Mouse (Mus musculus) CD8-positive naive resting alpha-beta T cell, adult 2 months (primary cell): ENCODE data around the gene Qpctl.
"Not testable (repeated sequence)": the region's sequence is repeated elsewhere in the genome, so short reads cannot be mapped to it uniquely, and the experiment has no call there.

Experiments
- DNase-seq, 2 experiments: peaks; one replicate each; pipeline ENCODE4 v3.0.0; 2022; ENCODE audit warnings: low read depth in 2 of 2, low spot score in 2 of 2

Qpctl gene

GRCm38 (mm10) chr7:19164189-19164588, 15.1 kb upstream of the Qpctl start:
- no peak for DNase-seq

DNA sequence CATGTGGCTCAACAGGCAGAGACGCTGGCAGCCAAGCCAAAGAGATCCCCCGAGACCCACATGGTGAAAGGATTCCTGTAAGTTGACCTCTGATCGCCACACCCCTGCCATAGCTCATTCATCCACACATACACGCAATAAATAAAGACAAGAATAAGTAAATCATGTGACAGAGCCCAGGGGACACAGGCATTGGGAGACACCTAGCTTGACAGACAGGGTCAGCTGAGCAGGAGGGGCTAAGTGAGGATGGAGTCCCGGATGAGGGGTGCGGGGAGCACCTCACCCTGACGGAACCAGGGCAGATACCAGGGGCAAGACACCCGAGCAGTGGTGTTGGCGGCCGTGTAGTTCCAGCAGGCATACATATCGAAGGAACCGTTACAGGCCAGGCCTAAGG, 14.7 kb upstream of the Qpctl start:
- no peak for DNase-seq

GRCm38 (mm10) chr7:19162928-19163327, 13.8 kb upstream of the Qpctl start:
- no peak for DNase-seq

GRCm38 (mm10) chr7:19160115-19160514, 11.0 kb upstream of the Qpctl start:
- DNase-seq, result no peak

DNA sequence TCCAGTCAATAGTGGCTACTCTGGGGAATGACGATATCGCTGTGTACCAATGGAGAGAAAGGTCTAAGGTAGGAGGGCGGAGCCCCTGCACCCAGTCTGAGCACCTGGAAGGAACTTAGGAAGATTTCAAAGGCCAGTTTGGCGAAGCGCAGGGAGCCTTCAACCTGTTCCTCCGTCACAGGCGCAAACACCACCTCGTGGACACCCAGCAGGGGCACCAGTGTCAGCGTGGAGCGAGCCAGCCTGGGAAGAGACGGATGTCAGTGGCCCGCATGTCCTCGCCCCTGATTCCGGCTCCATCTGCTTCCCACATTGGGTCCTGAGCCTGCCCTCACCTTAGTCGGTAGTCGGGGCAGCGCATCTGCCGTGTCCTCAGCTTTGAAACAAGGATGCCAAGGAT, 10.3 kb upstream of the Qpctl start:
- DNase-seq, result no peak

DNA sequence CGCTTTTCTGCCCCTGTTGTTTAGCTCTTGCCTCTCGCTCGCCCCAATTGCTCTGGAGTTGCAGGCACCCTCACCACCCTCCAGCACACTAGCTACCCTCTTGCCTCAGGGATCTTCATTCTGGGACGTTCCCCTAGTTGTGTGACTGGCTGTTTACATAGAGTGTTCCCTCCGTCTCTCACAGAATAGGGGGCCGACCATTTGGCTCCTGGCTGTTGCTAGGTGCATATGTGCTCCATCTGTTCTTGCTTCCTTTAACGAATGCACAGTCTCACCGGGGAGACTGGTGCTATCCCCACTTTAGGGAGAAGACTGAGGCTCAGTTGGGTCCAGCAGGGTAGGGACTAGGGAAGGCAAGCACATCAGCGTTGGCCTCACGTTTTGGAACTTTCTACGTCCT, 9.5 kb upstream of the Qpctl start:
- no peak for DNase-seq

GRCm38 (mm10) chr7:19157160-19157800, 8.2 kb upstream of the Qpctl start:
- peak; percentile 95 to 97 for DNase-seq

DNA sequence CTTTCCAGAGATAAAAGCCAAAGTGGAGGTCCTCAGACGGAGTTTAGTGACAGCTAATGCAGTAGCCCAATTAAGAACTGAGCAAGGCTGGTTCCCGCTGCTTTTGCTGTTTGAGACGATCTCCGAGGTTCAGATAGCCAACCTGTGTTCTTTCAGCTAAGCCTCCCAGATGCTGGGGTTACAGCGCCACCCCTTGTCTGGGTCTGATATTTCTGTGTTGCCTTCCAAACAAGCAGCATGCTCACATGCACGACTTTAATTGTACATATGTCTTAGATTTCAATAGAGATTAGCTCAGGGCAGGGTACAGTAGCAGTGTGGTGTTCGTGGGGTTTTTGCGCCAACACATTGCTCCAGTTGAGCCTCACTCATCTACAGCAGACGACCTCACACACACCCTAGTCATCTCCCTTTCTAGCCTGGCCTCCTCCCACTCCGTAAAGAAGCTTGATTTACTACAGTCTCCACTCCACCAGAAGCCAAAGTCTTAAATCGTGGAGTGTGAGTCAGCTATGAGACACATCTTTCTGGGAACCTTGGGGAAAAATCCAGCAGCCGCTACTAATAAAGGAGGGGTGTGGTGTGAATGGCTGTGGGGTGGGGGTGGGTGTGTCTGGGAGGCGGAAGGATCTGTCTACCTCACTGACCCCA, 6.9 kb upstream of the Qpctl start:
- DNase-seq, result no peak

DNA sequence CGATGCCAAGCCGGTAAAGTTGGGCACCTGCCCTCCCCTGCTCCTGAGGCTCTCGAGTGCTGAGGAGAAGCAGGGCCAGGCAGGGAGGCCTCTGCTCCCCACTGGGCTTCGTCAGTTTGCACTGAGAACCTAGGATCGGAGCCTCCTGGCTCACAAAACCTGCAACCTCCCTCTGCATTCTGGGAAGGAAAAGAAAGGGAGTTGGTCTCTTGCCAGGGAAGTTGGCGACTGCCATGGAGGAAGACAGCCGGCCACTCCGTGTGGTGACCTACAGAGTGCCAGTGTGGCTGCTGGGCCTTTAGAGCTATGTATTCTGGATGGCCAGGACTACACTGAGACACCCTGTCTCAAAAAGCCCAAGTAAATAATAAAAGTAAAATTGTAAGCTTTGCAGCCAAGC, 5.7 kb upstream of the Qpctl start:
- DNase-seq, result no peak

DNA sequence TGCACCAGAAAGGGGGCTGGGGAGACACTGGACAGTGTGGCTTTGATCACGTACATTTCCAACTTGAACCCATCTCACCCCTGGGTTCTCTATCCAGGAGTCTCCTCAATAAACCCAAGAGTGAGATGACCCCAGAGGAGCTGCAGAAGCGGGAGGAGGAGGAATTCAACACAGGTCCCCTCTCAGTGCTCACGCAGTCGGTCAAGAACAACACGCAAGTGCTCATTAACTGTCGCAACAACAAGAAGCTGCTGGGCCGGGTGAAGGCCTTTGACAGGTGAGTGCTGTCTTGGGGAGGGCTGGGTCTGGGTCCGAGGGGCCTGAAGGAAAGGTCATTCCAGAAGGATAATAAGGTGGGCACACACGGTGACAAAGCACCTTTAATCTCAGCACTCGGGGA, 2.0 kb upstream of the Qpctl start:
- not testable (repeated sequence) for DNase-seq

GRCm38 (mm10) chr7:19149626-19150025, 535 bp upstream of the Qpctl start, which contains the start of gene Snrpd2:
Gene Snrpd2 (plus strand): TSS chr7:19149722.
- DNase-seq, result peak; percentile 91 to 92

- no peak for DNase-seq
These were observed 764 bp downstream of the Qpctl start for GRCm38 (mm10) chr7:19148180-19148874.

DNA sequence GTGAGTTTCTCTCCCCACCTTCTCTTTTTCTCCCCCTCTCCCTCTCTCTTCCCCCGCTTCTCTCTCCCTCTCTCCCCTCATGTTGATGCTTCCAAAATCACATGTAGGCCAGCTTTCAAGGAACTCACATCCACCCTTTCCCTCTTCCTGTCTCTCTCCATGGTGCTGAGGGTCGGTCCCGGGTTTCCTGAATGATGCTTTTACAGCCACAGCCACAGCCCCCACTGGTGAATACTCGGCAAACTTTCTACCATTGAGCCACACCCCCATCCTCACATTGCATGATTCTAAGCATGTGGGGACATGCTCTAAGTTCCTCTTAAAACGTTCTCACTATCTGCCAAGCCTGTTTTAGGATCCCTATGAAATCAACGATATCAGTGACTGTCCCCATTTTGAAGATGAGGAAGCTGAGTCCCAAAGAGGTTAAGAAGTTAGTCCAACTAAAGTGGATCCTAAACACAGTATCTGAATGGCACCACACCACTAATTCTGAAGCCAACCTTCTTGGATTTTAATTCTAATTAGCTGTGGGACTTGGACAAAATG, 1.5 kb downstream of the Qpctl start:
- no peak for DNase-seq

GRCm38 (mm10) chr7:19146793-19147192, 2.3 kb downstream of the Qpctl start:
- DNase-seq, result no peak

- DNase-seq, result peak; percentile 52 to 69
These were observed 11.7 kb downstream of the Qpctl start for GRCm38 (mm10) chr7:19137380-19137779.

GRCm38 (mm10) chr7:19136673-19137334, 12.3 kb downstream of the Qpctl start:
- DNase-seq, result no peak

GRCm38 (mm10) chr7:19136168-19136567, 12.9 kb downstream of the Qpctl start:
- no peak for DNase-seq

- peak; percentile 92 to 93 for DNase-seq
These were observed 17.7 kb downstream of the Qpctl start for GRCm38 (mm10) chr7:19131324-19131848.

DNA sequence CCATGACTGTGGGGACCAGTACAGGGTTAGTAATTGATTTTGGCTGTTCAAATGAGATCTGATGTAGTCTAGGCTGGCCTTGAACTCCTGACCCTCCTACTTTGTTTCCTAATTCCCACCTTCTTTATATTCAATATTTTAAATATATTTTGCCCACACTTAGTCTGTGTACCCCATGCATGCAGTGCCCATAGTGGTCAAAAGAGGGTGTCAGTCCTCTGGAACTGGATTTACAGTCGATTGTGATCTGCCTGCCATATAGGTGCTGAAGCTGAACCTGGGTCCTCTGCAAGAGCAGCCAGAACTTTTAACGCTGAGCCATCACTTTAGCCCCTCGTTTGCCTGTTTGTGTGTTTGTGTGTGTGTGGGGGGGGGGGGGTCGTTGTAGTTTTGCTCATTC, 18.4 kb downstream of the Qpctl start:
- no peak for DNase-seq

- DNase-seq, result no peak
These were observed 19.7 kb downstream of the Qpctl start for GRCm38 (mm10) chr7:19129396-19129795.

DNA sequence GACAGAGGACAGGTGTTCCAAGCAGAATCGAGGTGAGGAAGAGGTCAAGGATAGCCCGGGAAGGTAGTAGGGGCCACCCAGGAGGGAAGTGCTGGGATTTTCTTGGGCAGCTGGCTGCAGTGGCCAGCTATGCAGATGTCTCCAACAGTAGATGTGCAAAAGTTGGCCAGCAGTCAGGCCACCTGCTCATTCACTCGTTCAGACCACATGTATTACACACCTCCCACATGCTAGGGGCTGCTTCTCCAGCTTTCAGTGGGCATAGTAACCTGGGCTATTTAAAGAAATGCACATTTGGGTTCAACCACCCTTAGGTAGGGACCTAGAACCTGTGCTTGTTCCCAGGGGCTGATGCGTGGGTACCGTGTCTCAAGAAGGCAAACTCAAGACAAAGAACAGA, 21.3 kb downstream of the Qpctl start:
- DNase-seq, result no peak
